Mouse (Mus musculus) macrophage (primary cell): ENCODE measurements at regions not wholly inside any gene's neighbourhood (a gene's known extent, or its start where the extent isn't known, plus 50 kb on each side); places are given as distances from the start of the nearest gene placed in this dataset.

Experiments
- H3K27ac ChIP-seq: fragments of 350-480 bp; formaldehyde crosslinking; 2 replicates; pipeline ENCODE4 v1.9.0; 2021
- H3K36me3 ChIP-seq: fragments of 350-480 bp; formaldehyde crosslinking; 2 replicates; pipeline ENCODE4 v1.9.0; 2021; ENCODE audit errors: inconsistent target
- H3K4me3 ChIP-seq: fragments of 350-480 bp; formaldehyde crosslinking; 2 replicates; pipeline ENCODE4 v1.9.0; 2021; ENCODE audit errors: inconsistent target
- H3K79me2 ChIP-seq: fragments of 350-480 bp; formaldehyde crosslinking; 2 replicates; pipeline ENCODE4 v1.9.0; 2021; ENCODE audit errors: inconsistent target
- WGBS: methylation state at CpG from one replicate; pipeline ENCODE4 v1.1.7; 2026; ENCODE audit warnings: inconsistent platforms; ENCODE audit not compliant: missing documents; 5-methylcytosine and 5-hydroxymethylcytosine counted together

- 91% methylated on average over 4 of the region's 4 CpGs for WGBS
Observed at GRCm38 (mm10) chr14:25119999-25120398, 339.0 kb upstream of the Zmiz1 start.

GRCm38 (mm10) chr14:25120506-25120905 lies 338.5 kb upstream of the Zmiz1 start:
- no peaks in the 10 kb centered on the region for H3K36me3 ChIP-seq
- H3K4me3 ChIP-seq = no peak overlapping the region
- no peaks in the 10 kb centered on the region for H3K79me2 ChIP-seq
- no peak overlapping the region for H3K27ac ChIP-seq
- 78% methylated on average over 8 of the region's 8 CpGs for WGBS

More at GRCm38 (mm10) chr14:25119999-25120398, 339.0 kb upstream of the Zmiz1 start:
- no peaks in the 10 kb centered on the region for H3K36me3 ChIP-seq
- no peaks in the 10 kb centered on the region for H3K79me2 ChIP-seq
- no peak overlapping the region for H3K4me3 ChIP-seq
- no peak overlapping the region for H3K27ac ChIP-seq

GRCm38 (mm10) chr14:25122971-25123535 lies 335.9 kb upstream of the Zmiz1 start:
- WGBS = 87% methylated on average over 13 of the region's 13 CpGs
- no peak overlapping the region for H3K27ac ChIP-seq

GRCm38 (mm10) chr14:25123541-25124337 lies 335.2 kb upstream of the Zmiz1 start:
- H3K79me2 ChIP-seq = no peaks in the 10 kb centered on the region

More at GRCm38 (mm10) chr14:25122971-25123535, 335.9 kb upstream of the Zmiz1 start:
- Histone ChIP-seq H3K79me2 (no peaks in the 10 kb centered on the region), H3K4me3 (no peak overlapping the region), H3K36me3 (no peaks in the 10 kb centered on the region)

GRCm38 (mm10) chr14:25126544-25126943 lies 332.4 kb upstream of the Zmiz1 start:
- no peaks in the 10 kb centered on the region for H3K36me3 ChIP-seq
- no peak overlapping the region for H3K27ac ChIP-seq
- H3K79me2 ChIP-seq = no peaks in the 10 kb centered on the region
- H3K4me3 ChIP-seq = no peak overlapping the region
- WGBS = 91% methylated on average over 7 of the region's 7 CpGs

More at GRCm38 (mm10) chr14:25123541-25124337, 335.2 kb upstream of the Zmiz1 start:
- Histone ChIP-seq H3K36me3 (no peaks in the 10 kb centered on the region), H3K4me3 (no peak overlapping the region), H3K27ac (no peak overlapping the region)
- 83% methylated on average over 18 of the region's 18 CpGs for WGBS

- 83% methylated on average over 12 of the region's 14 CpGs for WGBS
- no peak overlapping the region for H3K4me3 ChIP-seq
- H3K79me2 ChIP-seq = no peaks in the 10 kb centered on the region
- no peak overlapping the region for H3K27ac ChIP-seq
- no peaks in the 10 kb centered on the region for H3K36me3 ChIP-seq
Observed at GRCm38 (mm10) chr14:25127544-25128159, 331.3 kb upstream of the Zmiz1 start.

GRCm38 (mm10) chr14:25128160-25128547 lies 330.8 kb upstream of the Zmiz1 start:
- no peaks in the 10 kb centered on the region for H3K79me2 ChIP-seq
- H3K36me3 ChIP-seq = no peaks in the 10 kb centered on the region
- H3K4me3 ChIP-seq = no peak overlapping the region
- no peak overlapping the region for H3K27ac ChIP-seq
- 94% methylated on average over 6 of the region's 6 CpGs for WGBS

GRCm38 (mm10) chr14:25135371-25135770 lies 323.6 kb upstream of the Zmiz1 start:
- WGBS = 96% methylated on average over 3 of the region's 3 CpGs
- no peaks in the 10 kb centered on the region for H3K36me3 ChIP-seq
- H3K4me3 ChIP-seq = no peak overlapping the region
- H3K79me2 ChIP-seq = no peaks in the 10 kb centered on the region
- H3K27ac ChIP-seq = no peak overlapping the region

GRCm38 (mm10) chr14:25137312-25137711 lies 321.7 kb upstream of the Zmiz1 start:
- Histone ChIP-seq H3K4me3 (no peak overlapping the region), H3K27ac (no peak overlapping the region), H3K36me3 (no peaks in the 10 kb centered on the region), H3K79me2 (no peaks in the 10 kb centered on the region)
- 94% methylated on average over 7 of the region's 8 CpGs for WGBS

- H3K27ac ChIP-seq = no peak overlapping the region
- 37% methylated on average over 3 of the region's 3 CpGs for WGBS
- H3K36me3 ChIP-seq = no peaks in the 10 kb centered on the region
- H3K4me3 ChIP-seq = no peak overlapping the region
- H3K79me2 ChIP-seq = no peaks in the 10 kb centered on the region
Observed at GRCm38 (mm10) chr14:25138485-25138884, 320.5 kb upstream of the Zmiz1 start.

GRCm38 (mm10) chr14:25141933-25142332 lies 317.1 kb upstream of the Zmiz1 start:
- no peaks in the 10 kb centered on the region for H3K36me3 ChIP-seq

GRCm38 (mm10) chr14:25143051-25143450 lies 315.9 kb upstream of the Zmiz1 start:
- Histone ChIP-seq H3K4me3 (no peak overlapping the region), H3K36me3 (no peaks in the 10 kb centered on the region), H3K27ac (no peak overlapping the region), H3K79me2 (no peaks in the 10 kb centered on the region)
- 96% methylated on average over 4 of the region's 4 CpGs for WGBS

More at GRCm38 (mm10) chr14:25141933-25142332, 317.1 kb upstream of the Zmiz1 start:
- Histone ChIP-seq H3K79me2 (no peaks in the 10 kb centered on the region), H3K4me3 (no peak overlapping the region), H3K27ac (no peak overlapping the region)
- whole genome bisulfite sequencing = 86% methylated on average over 8 of the region's 9 CpGs

- Histone ChIP-seq H3K27ac (no peak overlapping the region), H3K79me2 (no peaks in the 10 kb centered on the region), H3K4me3 (no peak overlapping the region), H3K36me3 (no peaks in the 10 kb centered on the region)
- 70% methylated on average over 2 of the region's 2 CpGs for WGBS
Observed at GRCm38 (mm10) chr14:25147731-25148130, 311.3 kb upstream of the Zmiz1 start.

- Histone ChIP-seq H3K36me3 (no peaks in the 10 kb centered on the region), H3K79me2 (no peaks in the 10 kb centered on the region), H3K27ac (no peak overlapping the region), H3K4me3 (no peak overlapping the region)
- WGBS = 0% methylated on average over 1 of the region's 1 CpGs
Observed at GRCm38 (mm10) chr14:25150968-25151367, 308.0 kb upstream of the Zmiz1 start.

GRCm38 (mm10) chr14:25151485-25151884 lies 307.5 kb upstream of the Zmiz1 start:
- H3K36me3 ChIP-seq = no peaks in the 10 kb centered on the region
- no peak overlapping the region for H3K4me3 ChIP-seq
- no peak overlapping the region for H3K27ac ChIP-seq
- no peaks in the 10 kb centered on the region for H3K79me2 ChIP-seq
- 100% methylated on average over 2 of the region's 2 CpGs for WGBS
